Mouse (Mus musculus) cerebellum, adult 9-11 months (tissue): ENCODE measurements at regions not wholly inside any gene's neighbourhood (a gene's known extent, or its start where the extent isn't known, plus 50 kb on each side); places are given as distances from the start of the nearest gene placed in this dataset.
A peak's percentile ranks its signal among the peaks of the same experiment; 100 is the strongest.

Experiments
- DNase-seq: peaks from one replicate; pipeline ENCODE4 v3.0.0; 2022

DNA sequence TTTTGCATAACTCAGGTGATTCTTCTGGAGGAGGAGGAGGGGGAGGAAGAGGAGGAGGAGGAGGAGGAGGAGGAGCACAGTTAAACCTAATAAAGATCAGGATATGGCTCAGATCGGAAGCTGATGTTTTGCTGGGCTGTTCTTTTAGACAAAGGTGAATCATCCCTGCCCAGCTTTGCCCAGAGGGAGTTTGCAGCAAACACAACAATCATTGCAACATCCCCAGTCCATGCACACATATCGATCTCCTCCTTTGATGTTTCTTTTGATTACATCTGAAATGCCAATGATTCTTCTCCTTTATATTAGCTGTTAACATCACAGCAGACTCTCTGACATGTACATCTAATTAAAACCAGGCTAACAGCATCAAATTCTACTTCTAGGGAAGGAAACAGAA is 156.9 kb downstream of the Dad1 start:
- DNase-seq = no peak

DNA sequence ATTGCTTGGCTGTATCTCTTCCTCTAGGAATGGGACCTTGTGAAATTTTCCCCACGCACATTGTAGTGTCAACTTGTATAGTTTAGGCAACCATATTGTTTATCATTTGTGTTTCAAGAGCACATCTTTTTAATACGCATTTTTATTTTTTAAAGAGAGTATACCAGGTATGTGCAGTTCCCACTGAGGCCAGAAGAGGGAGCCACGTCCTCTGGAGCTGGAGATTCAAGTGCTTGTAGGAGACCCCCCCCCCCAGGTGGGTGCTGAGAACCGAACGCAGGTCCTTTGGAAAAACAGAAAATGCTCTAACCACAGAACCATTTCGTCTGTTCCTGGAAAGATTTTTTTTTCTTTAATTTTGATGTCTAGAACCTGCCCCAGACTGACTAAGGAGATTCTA is 161.5 kb downstream of the Dad1 start:
- no peak for DNase-seq

DNA sequence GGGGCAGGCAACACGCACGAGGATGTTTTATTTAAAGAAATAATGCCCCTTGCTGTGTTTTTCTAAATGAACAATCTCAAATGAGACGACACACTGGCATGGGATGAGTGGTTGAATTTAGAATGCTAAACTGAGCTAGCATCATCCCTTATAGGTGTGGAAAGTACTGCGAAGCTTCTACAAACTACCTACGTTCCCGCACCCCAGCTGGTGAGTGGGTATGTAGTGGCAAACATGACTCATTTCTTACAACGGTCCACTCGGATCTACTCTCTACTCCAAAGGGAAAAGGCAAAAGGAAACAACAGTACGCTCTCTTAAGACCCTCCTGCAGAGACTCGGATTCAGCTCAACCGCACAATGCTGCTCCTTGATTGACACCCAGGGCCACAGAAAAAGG is 167.2 kb downstream of the Dad1 start:
- DNase-seq = no peak

DNA sequence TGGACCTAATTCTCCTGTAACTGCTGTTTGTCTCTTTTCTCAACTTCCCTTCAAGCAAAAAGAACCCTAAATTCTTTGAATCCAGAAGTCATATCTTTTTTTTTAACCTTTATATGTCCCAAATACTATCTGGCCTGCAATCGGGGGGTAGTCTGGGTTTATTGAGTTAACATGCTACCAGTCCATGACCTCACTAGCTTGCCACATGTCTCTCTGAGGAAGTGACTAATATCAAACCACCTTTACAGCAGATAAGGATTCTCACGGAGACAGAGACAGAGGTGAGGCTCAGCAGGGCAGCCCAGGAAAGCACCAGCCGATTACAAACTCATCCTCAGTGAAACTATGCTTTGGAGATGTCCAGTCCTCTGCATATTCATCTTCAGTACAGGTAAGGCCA is 179.2 kb downstream of the Dad1 start:
- no peak for DNase-seq

DNA sequence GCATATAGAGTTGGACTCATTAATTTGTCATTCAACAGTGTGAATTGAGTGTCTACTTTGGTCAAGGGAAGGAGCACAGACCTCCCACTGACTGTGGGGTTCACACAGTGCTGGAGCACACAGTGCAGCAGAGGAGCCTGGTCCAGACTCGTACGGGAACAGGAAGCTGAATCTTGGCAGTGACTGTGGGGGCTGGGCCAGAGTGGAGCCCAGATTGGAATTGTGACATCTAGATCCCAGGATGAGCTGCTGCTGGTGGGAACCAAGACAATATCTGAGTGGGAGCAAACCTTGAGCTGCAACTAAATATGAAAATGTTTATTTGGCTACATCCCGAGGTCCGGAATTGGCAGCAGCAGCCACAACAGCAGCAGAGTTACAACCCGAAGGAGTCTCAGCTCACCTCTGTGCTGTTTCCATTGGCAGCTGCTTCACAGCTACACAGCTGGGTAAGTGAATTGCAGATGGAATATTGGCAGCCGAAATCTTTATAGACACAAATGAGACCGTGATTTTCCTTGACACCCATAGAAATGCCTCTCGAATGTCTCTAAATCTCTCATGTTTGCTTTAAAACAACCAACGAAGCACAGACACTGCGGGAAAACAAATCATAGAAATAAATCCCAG is 181.5 kb downstream of the Dad1 start:
- no peak for DNase-seq

DNA sequence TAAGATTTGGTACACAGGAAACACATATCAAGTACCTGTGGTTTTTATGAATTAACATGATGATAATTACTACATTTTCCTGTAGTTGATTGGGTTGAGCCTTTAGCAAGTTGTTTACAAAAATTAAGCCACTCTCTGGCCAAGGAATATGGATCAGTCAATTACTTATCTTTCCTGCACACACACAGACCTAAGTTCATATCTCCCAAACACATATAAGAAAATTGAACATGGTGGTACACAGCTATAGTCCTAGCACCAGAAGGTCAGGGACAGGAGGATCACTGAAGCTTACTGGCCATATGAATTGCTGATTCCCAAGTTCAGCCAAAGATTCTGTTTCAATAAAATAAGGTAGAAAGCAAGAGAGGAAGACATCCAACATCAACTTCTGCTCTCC is 183.7 kb downstream of the Dad1 start:
- no peak for DNase-seq

DNA sequence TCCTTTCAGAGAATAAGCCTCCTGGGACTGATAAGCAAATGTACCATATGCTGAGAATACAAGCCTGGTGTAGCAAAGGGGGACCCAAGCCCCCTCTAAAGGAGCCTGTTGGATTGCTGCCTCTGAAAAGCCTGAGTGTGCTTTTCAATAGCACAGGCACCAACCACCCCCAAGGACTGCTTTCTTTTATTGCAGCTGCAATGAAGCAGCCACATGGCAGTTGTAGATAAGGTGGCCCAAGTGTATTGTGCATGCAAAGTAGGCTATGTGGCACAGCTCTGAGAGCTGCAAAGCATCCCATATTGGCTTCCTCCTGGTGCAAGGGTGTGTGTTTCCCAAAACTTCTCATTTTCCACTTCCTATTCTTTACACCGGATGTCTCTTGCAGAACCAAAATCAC is 185.2 kb downstream of the Dad1 start:
- no peak for DNase-seq

DNA sequence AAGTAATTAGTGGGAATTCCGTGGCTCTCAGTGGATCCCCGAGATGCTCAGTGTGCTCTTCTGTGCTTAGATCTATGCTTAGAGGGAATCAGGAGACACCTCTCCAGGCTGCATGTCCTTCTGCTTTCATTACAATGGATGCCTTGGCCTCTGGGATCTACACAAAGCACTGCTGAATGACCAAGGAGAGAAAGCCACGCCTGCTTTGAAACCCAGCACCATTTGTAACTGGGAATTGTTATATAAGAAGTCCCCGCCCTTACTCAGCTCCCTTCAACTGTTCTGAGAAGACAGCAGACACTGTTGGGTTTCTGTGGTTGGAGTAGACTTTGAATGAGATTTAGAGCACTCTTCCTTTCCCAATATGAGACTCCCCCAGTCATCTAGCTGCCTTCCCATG is 188.4 kb downstream of the Dad1 start:
- DNase-seq = no peak

DNA sequence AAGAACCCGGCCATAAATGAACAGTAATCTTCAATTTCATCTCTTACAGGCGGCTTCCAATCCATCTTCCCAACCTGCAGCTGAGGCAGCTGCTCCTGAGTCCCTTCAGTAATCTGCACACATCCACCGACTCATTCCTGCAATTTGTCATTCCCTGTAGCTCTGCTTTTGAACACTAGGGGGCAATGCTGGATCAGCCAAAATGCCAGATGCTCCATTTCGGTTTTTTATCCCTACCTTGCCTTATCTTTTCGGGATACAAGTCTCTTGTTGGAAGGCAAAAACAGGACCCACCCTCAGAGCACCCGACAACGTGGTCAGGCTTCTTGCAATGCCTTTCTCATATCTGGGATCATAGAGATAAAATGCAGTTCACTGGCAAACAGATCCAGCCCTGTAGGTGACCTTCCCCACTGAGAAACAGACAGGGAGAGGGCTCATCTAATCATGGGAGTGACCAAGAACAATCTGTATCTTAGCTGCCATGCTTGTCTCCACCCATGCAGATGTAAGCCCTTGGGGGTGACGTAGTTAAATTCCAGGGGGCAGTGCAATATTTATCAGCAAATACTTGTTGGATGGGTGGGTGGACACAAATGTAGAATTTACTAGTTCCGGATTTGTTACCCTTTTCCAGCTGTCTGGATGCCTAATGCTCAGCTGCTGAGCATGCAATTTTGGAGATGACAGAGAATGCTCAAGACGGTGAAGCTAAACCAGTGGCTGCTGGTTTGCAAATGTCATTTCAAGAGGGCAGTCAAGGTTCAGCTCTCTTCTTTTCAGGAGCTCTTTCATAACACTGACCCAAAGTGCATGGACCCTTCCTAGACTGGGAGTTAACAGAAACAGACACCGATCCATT is 189.1 kb downstream of the Dad1 start:
- DNase-seq = peak; percentile 34

DNA sequence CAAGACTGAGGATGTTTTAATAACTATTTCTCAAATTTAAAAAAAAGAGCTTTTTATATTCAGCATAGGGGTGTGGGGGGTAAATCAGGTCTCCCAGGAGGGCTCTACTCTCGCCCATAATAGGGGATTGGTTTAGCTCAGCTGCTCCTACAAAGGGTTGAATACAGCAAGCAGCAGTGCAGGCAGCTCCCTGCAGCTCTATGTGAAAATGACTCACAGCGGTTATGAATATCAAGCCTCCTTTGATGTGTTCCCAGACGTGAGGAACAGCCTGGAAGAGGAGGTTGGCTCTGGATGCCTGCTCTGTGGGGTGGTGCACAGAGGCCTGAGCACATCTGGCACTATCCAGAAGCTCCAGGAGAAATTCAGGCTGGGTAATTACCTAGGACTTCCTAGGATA is 192.3 kb downstream of the Dad1 start:
- no peak for DNase-seq

DNA sequence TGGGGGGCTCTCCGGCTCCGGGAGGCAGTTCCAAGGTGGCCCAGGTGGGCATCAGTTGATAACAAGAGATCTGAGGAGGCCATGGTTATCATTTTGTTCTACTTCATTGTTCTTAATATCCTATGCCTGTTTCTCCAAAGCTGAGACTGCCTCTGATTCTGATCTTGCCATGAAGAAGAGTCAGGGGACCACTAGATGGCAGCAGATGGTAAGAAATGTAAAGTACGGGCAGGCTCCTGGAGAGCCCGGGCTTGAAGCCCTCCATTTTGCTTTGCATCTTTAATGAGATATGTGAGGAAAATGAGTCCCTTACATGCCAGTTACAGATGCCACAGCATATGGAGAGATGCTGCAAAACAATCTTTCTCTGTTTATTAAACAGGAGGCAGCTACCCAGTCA is 194.1 kb downstream of the Dad1 start:
- peak; percentile 34 for DNase-seq

DNA sequence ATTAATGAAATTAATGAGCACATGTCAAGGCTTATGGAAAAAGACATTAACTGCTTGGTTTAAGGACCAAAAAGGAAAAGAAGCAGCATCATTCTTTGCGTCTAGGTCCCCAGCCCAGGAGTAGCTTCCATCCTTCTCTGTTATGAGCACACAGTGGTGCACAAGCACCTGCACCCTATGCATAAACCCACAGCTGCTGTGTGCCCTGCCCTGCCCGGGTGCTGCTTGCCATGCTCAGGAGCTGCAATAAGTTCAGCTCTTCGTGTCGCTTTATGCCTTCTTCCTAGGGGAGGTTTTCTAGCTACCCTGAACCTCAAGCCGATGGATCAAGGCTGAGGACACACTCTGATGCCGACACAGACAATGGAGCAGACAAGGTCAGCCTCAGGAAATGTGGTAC is 194.8 kb downstream of the Dad1 start:
- no peak for DNase-seq

DNA sequence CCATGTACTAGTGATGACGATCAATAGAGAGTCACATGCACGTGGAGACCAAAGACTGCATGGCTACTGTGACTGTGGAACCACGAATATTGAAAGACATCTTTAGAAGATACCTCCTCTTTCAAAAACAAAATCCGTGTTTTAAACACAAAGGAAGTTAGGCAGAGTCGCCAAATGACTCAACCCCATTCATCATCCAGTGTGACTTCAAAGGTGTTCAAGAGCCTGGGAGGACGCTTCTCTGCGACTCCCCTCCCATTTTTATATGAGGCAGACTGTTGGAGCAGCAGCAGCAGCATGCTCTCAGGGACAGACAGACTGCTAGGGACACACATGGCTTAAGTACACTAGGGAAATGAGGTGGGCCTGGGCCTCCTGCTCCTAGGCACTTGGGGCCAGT is 197.2 kb downstream of the Dad1 start:
- DNase-seq = no peak

DNA sequence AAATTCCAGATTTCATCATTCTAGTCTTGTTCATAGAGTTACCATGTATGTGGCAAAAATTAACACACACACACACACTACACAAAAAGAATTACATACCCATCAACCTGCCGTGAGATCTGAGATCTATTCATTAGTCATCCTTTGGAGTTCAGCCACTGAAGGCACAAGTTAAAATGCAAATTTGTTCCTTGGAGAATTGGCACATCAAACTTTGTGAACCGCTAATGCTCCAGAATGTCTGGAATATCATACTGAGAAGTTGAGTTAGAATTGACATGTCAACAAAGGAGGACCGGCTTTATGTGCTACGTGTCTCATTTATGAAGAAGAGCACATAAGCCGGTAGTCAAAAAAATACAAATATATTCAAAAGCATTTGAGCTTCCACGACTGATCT is 198.5 kb downstream of the Dad1 start:
- no peak for DNase-seq

DNA sequence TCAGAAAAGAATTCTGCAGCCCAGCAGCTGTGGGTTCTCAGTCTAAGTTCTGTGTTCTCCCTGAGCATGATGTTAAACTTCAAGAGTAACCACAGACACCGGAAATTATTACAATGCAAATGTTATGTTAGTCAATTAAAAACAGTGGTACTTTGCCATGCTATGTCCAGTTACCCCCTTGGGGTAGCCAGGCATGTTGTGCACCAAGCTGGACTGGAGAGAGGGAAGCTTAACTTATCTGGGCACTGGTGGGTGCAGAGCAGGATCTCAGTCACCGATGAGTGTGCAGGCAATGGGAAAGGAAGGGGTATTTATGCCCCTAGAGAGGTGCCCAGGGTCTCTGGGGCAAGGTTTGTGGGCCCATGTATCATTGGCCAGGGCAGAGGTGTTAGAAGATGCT is 211.6 kb downstream of the Dad1 start:
- no peak for DNase-seq

DNA sequence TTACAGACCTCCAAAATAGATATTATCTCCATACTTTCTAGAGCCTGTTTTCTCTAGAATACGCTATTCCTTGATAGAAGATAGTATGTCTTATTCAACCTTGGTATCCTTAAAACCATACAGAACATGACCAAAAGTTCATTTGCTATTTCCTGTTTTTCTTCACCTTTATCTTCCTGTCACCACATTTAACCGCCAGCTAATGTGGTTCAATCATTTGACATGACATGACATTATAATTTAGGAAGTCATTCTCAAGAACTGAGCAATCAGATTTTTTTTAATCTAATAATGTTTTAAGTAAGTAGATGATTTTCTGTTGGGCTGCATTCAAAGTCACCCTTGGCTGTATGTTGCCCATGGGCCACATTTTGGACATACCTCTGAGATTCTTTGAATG is 213.3 kb downstream of the Dad1 start:
- no peak for DNase-seq

DNA sequence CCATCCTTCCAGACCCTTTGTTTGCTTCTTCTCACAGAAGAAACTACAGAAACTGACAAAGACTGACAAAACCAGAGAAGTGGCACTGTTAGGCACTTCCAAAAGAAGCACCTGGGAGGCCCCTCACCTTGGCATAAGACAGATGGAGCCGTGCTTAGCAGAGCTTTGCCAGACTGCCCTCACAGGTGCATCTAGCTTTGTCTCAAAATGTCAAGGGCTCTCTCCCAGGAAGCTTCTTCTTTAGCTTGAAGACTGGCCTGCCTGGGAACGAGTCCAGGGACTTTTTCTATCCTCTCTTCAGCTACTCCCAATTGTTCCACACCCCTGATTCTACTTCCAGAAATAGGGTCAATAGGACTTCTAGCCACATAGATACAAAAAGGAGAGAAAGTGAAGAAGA is 219.4 kb downstream of the Dad1 start:
- no peak for DNase-seq

DNA sequence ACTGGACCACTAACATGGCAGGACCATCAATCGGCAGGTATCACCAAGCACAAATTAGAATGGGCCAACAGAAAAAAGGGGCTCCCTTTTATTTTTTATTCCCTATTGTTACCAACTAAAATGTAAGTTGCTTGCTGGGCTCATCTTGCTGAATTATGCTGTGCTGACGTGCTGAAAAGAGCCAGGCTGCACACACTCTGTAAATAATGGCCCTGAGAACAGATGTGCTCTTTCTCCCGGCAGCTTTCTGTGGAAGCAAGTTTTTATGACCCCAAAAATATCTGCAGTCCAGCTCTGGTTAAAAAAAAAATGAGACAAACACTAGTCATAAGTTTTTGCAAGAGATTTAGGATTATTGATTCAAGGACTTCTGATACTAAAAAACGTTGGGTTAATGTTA is 230.4 kb downstream of the Dad1 start:
- no peak for DNase-seq

DNA sequence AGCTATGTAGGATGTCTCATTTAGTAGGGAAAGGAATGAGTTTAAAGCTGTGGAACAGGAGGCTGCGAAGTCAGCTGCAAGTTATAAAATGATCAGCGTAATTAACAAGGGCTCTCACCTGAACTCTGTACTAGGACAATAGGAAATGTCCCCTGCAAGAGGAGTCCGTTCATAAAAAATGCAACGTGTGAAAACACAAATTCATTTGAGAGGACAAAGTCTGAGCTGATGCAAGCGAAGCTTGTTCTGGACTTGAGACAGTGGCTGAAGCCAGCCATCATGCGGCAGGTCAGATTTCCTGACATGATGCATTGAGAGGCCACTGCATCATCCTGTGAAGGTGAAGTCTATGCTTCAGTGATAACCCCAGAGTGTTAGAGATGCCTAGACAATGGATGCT is 232.5 kb downstream of the Dad1 start:
- no peak for DNase-seq

DNA sequence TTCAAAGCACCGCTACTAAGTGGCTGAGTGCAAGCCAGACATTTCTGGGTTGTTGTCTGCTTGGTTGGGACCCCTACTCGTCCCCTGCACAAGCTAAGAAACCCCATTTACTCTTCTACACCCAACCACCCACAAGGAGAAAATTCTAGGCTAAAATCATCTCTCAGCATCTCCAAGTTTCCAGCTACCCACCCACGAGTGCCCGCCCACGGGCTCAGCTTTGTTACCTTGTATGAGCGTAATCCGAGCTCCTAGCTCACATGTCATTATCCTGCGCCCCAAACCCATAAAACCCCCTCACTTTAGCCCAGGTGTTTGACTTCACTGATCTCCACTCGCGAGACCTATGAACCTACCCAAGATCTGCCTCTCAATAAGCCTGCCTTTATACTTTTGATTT is 239.3 kb downstream of the Dad1 start:
- no peak for DNase-seq

DNA sequence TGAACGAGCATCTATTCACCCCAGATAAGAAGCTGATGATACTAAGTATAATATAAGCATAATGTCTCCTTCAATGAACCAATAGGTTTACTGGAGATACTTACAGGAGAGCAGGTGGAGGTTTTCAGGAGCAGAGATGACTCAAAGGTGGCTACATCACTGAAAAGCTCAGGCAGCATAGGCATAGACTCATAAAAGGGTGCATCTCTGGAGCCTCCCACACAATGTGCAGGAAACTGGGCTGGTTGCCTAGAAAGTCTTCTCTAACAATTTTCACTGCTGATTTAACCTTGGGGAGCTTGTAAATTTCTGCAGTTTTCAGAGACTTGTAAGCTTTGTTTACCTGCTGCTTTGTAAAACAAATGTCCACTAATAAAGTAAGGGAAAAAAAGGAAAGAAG is 251.8 kb downstream of the Dad1 start:
- DNase-seq = no peak

DNA sequence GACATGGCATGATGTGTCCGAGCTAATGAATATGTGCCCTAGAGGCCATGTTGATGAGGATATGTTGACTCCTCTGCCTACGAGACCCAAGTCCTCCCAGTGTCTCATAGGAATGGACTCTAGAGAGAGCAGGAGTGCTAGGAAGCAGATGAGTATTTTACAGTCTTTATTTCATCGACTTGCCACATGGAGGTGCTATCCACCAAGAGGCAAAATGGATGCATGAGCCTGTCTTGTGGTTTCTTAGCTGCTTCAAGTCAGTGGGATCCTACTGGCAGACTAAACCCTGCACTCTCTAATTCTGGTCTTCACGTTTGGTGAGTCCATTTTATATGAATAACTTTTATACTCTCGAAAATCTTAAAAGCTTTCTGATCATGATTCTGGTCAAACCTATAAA is 253.4 kb downstream of the Dad1 start:
- DNase-seq = no peak

DNA sequence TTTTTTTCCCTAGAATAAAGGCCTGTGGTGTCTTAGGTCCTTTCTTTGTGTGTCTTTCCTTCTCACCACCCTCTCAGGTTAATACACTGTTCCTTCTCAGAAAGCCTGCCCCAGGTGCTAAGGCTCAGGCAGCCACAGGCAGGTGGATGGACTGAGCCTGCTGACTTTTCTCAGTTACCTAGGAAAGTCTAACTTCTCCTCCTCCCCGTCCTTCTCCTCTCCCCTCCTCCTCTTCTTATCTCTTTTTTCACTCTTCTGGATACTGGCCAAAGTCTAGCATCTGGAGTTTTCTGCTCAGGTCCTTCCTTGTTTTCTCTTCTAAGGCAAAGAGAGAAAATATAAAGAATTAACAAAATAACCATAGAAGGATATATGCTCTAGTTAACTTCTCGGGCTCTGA is 260.5 kb downstream of the Dad1 start:
- no peak for DNase-seq

DNA sequence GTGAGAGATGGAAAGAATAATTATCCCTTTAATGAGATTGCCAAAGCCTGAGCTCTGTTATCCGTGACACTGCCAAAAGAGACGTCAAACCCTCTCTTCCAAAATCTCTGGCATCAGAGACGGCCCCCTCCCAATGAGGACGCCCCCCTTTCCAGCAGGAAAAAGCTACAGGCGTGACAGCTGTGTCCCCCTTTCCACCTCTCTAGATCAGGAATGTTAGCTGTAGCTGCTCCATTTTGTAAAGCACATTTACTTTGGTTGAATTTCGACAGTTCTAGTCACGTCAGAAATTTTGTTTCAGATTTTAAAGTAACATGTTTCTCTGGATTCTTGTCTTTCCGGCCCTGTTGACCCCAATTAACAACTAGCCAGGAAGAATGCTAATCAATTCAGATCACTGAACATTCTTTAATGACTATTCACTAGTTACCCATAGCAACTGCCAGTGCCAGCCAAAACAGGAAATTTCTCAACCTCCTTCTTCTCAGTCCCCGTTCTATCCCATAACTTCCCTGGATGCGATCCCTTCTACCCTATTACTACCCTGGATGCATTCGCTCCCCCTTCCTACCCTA is 261.1 kb downstream of the Dad1 start:
- no peak for DNase-seq

DNA sequence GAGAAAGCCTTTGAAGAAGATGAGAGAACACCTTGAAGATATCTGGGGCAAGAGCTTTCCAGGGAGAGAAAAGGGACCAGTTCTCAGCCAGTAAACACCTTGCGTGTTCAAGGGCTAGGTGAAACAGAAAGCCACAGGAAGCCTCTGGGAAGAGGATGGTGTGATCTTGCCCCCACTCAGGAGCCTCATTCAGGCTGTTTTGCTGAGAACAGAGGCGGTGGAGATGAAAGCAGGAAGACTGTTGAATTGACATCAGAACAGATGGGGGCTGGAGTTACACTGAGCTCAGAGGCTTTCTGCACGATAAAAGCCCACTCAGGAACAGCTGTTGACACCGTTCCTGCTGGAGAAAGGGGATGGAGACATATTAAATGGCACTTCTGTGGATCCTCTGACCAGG is 262.5 kb downstream of the Dad1 start:
- no peak for DNase-seq
